Mouse (Mus musculus) MEL (cell line): ENCODE results near the gene Cisd3. TPM values are rescaled to one million over a fixed set of nuclear protein-coding genes. Genes with fewer than 3 reads are reported as not detected.

Experiments
- DNase-seq: peaks from one replicate; pipeline ENCODE4 v3.0.0; 2011; ENCODE audit warnings: low read depth, low spot score
- H3K27ac ChIP-seq: 2 replicates; pipeline ENCODE4 v1.5.1; 2012; ENCODE audit warnings: low read depth, mild to moderate bottlenecking, control low read depth, low read length, moderate library complexity; ENCODE audit not compliant: control insufficient read depth
- H3K27me3 ChIP-seq, 2 experiments: fragments of 150-350 bp in 1 of 2; sonication (generic) in 1 of 2; 2 replicates each; pipeline ENCODE4 v1.6.1; 2012; ENCODE audit warnings: low read length in 2 of 2, mild to moderate bottlenecking in 2 of 2, improper control_type of control experiment in 1 of 2, moderate library complexity in 1 of 2; ENCODE audit not compliant: insufficient read depth in 2 of 2, control insufficient read depth in 1 of 2
- H3K36me3 ChIP-seq, 2 experiments: 2 replicates each; pipeline ENCODE4 v1.6.1; 2012 to 2014; ENCODE audit warnings: low read length in 2 of 2, improper control_type of control experiment in 1 of 2, inconsistent platforms in 1 of 2, mild to moderate bottlenecking in 1 of 2; ENCODE audit not compliant: insufficient read depth in 2 of 2, control insufficient read depth in 1 of 2
- H3K4me1 ChIP-seq, 2 experiments: fragments of 150-350 bp in 1 of 2; sonication (generic) in 1 of 2; 2 replicates each; pipeline ENCODE4 v1.6.1; 2012; ENCODE audit warnings: low read length in 2 of 2, improper control_type of control experiment in 1 of 2, mild to moderate bottlenecking in 1 of 2; ENCODE audit not compliant: insufficient read depth in 2 of 2, control insufficient read depth in 1 of 2
- H3K4me3 ChIP-seq, 2 experiments: fragments of 150-350 bp in 1 of 2; sonication (generic) in 1 of 2; 2 replicates each; pipeline ENCODE4 v1.5.1; 2012; ENCODE audit warnings: low read depth in 2 of 2, low read length in 2 of 2, mild to moderate bottlenecking in 2 of 2, moderate library complexity in 2 of 2, control low read depth in 1 of 2, improper control_type of control experiment in 1 of 2; ENCODE audit not compliant: control insufficient read depth in 1 of 2, insufficient read depth in 1 of 2
- H3K79me2 ChIP-seq: 2 replicates; pipeline ENCODE4 v1.6.1; 2012; ENCODE audit warnings: mild to moderate bottlenecking, low read length, moderate library complexity; ENCODE audit not compliant: control insufficient read depth, poor library complexity, insufficient read depth
- H3K9ac ChIP-seq: 2 replicates; pipeline ENCODE4 v1.6.1; 2012; ENCODE audit warnings: low read depth, mild to moderate bottlenecking, control low read depth, low read length, moderate library complexity; ENCODE audit not compliant: control insufficient read depth, poor library complexity, severe bottlenecking
- H3K9me3 ChIP-seq: fragments of 150-350 bp; sonication (generic); replicated peaks from 2 replicates; pipeline ENCODE4 v1.6.1; 2012; ENCODE audit warnings: mild to moderate bottlenecking, low read length, improper control_type of control experiment, moderate library complexity; ENCODE audit not compliant: insufficient read depth
- BHLHE40 ChIP-seq: IDR thresholded peaks from 2 replicates; pipeline ENCODE4 v1.6.1; 2012; ENCODE audit warnings: low read depth, mild to moderate bottlenecking, inconsistent platforms, low read length, improper control_type of control experiment, borderline replicate concordance
- CTCF ChIP-seq, 3 experiments: IDR thresholded peaks in 2 of 3; conservative IDR thresholded peaks in 1 of 3; 2 replicates each; pipeline ENCODE4 v1.5.1; 2011 to 2012; ENCODE audit warnings: low read length in 3 of 3, low read depth in 2 of 3, mild to moderate bottlenecking in 2 of 3, improper control_type of control experiment in 1 of 3, inconsistent platforms in 1 of 3, mixed read lengths in 1 of 3, moderate library complexity in 1 of 3; ENCODE audit not compliant: control insufficient read depth in 1 of 3, insufficient read depth in 1 of 3, poor library complexity in 1 of 3, severe bottlenecking in 1 of 3
- E2F4 ChIP-seq: IDR thresholded peaks from 2 replicates; pipeline ENCODE4 v1.6.1; 2011; ENCODE audit warnings: low read depth, low read length, improper control_type of control experiment, borderline replicate concordance
- EP300 ChIP-seq, 2 experiments: IDR thresholded peaks; 2 replicates each; pipeline ENCODE4 v1.6.1; 2011; ENCODE audit warnings: improper control_type of control experiment in 2 of 2, low read length in 2 of 2, low read depth in 1 of 2, mild to moderate bottlenecking in 1 of 2
- GABPA ChIP-seq: IDR thresholded peaks from 2 replicates; pipeline ENCODE4 v1.6.1; 2012; ENCODE audit warnings: low read depth, mild to moderate bottlenecking, inconsistent platforms, low read length, improper control_type of control experiment, moderate library complexity
- HCFC1 ChIP-seq: IDR thresholded peaks from 2 replicates; pipeline ENCODE4 v1.6.1; 2012; ENCODE audit warnings: low read depth, mild to moderate bottlenecking, inconsistent platforms, low read length, improper control_type of control experiment, moderate library complexity
- MAX ChIP-seq: IDR thresholded peaks from 2 replicates; pipeline ENCODE4 v1.6.1; 2011; ENCODE audit warnings: low read length, improper control_type of control experiment
- MEF2A ChIP-seq: IDR thresholded peaks from 2 replicates; pipeline ENCODE4 v1.6.1; 2014; ENCODE audit warnings: low read depth, mild to moderate bottlenecking, inconsistent platforms, low read length, improper control_type of control experiment; ENCODE audit not compliant: poor library complexity, insufficient replicate concordance, severe bottlenecking; ENCODE audit errors: extremely low read depth
- MYB ChIP-seq: IDR thresholded peaks from 2 replicates; pipeline ENCODE4 v1.6.1; 2011; ENCODE audit warnings: mild to moderate bottlenecking, low read depth, low read length, improper control_type of control experiment
- MYC ChIP-seq: IDR thresholded peaks from 2 replicates; pipeline ENCODE4 v1.6.1; 2011; ENCODE audit warnings: low read depth, mild to moderate bottlenecking, low read length, improper control_type of control experiment, moderate library complexity
- POLR2A ChIP-seq, 2 experiments: IDR thresholded peaks; 2 replicates each; pipeline ENCODE4 v1.6.1; 2011 to 2012; ENCODE audit warnings: low read length in 2 of 2, mild to moderate bottlenecking in 2 of 2, control low read depth in 1 of 2, improper control_type of control experiment in 1 of 2, low read depth in 1 of 2, moderate library complexity in 1 of 2; ENCODE audit not compliant: control insufficient read depth in 1 of 2, insufficient read depth in 1 of 2, poor library complexity in 1 of 2
- POLR2AphosphoS5 ChIP-seq: IDR thresholded peaks from 2 replicates; pipeline ENCODE4 v1.6.1; 2012; ENCODE audit warnings: low read depth, borderline replicate concordance, mild to moderate bottlenecking, inconsistent platforms, low read length, moderate library complexity, mixed read lengths
- RCOR1 ChIP-seq: IDR thresholded peaks from 2 replicates; pipeline ENCODE4 v1.6.1; 2012; ENCODE audit warnings: low read depth, mild to moderate bottlenecking, inconsistent platforms, low read length, improper control_type of control experiment
- USF2 ChIP-seq, 2 experiments: IDR thresholded peaks; 2 replicates each; pipeline ENCODE4 v1.6.1; 2011 to 2012; ENCODE audit warnings: improper control_type of control experiment in 2 of 2, low read length in 2 of 2, borderline replicate concordance in 1 of 2, inconsistent platforms in 1 of 2, low read depth in 1 of 2, mild to moderate bottlenecking in 1 of 2; ENCODE audit not compliant: insufficient read depth in 1 of 2
- ZC3H11A ChIP-seq: IDR thresholded peaks from 2 replicates; pipeline ENCODE4 v1.6.1; 2012; ENCODE audit warnings: low read depth, mild to moderate bottlenecking, inconsistent platforms, low read length, improper control_type of control experiment
- ZKSCAN1 ChIP-seq: IDR thresholded peaks from 2 replicates; pipeline ENCODE4 v1.6.1; 2012; ENCODE audit warnings: low read depth, mild to moderate bottlenecking, inconsistent platforms, low read length, improper control_type of control experiment, moderate library complexity
- ZMIZ1 ChIP-seq: IDR thresholded peaks from 2 replicates; pipeline ENCODE4 v1.6.1; 2012; ENCODE audit warnings: low read depth, mild to moderate bottlenecking, inconsistent platforms, low read length, improper control_type of control experiment, moderate library complexity
- polyA plus RNA-seq, 2 experiments: library from polyadenylated mRNA; stranded (reverse) in 1 of 2; unstranded in 1 of 2; fragments of >175 nt in 1 of 2; fragments of >200 nt in 1 of 2; gene quantifications; 2 replicates each; pipeline versions ENCODE4 v1.2.1 to v1.2.4; 2012; ENCODE audit warnings: low replicate concordance in 2 of 2, low read depth in 1 of 2; ENCODE audit not compliant: insufficient read length in 2 of 2, insufficient read depth in 1 of 2, missing spikeins in 1 of 2
- total RNA-seq: library from RNA; depleted of rRNA; stranded (reverse); fragments of 300-350 nt; gene quantifications from 2 replicates; pipeline ENCODE4 v1.2.3, GENCODE M21; 2012

Cisd3 gene
- total and polyA plus RNA-seq, 3 experiments = 1.7 to 6.1 TPM; not detected in 1

DNA sequence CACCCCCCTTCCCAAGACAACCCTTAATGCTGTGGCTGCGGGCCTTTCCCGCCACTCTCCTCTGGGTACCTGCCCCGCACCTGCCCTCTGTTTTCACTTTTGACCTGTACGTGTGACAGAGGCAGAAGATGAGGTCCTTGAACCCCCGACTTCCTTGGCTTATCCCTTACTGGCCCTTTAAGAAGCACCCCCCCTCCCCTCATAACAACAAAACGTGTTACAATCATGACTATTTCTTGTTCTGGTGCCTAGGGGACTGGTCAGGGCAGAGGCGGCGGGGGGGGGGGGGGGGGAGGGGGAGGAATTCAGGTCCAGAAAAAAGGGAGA lies 21.3 kb upstream of the Cisd3 start:
- H3K4me3 ChIP-seq = peak overlapping the region; percentile 53 to 85
- H3K27ac ChIP-seq = no peak overlapping the region
- no peak overlapping the region for H3K9ac ChIP-seq
- H3K79me2 ChIP-seq = peaks cover 11% of the 10 kb centered on the region
- peaks cover 8 to 15% of the 10 kb centered on the region in 2 experiments for H3K4me1 ChIP-seq
- TF ChIP-seq POLR2AphosphoS5 (no peak), USF2 (IDR thresholded peaks at IDR 0.05; ENCODE audit: borderline replicate concordance in 1 of 2, insufficient read depth in 1 of 2, low read depth in 1 of 2, low read length in 2 of 2) (no peak), HCFC1 (no peak), MYB (no peak), BHLHE40 (no peak), GABPA (no peak), ZMIZ1 (no peak), ZKSCAN1 (no peak), MYC (no peak), CTCF (IDR thresholded peaks at IDR 0.05 in 2 of 3, conservative IDR thresholded peaks at IDR 0.05 in 1 of 3; ENCODE audit: control insufficient read depth in 1 of 3, insufficient read depth in 1 of 3, low read depth in 2 of 3, low read length in 3 of 3, poor library complexity in 1 of 3, severe bottlenecking in 1 of 3) (no peak), MAX (no peak), EP300 (IDR thresholded peaks at IDR 0.05; ENCODE audit: low read depth in 1 of 2, low read length in 2 of 2) (no peak)
- H3K27me3 ChIP-seq = no peaks in the 10 kb centered on the region
- peaks cover 0 to 3% of the 10 kb centered on the region in 2 experiments; a peak in 2 of 4 replicates for H3K36me3 ChIP-seq
- DNase-seq = peak; percentile 32
- no peaks in the 10 kb centered on the region for H3K9me3 ChIP-seq

DNA sequence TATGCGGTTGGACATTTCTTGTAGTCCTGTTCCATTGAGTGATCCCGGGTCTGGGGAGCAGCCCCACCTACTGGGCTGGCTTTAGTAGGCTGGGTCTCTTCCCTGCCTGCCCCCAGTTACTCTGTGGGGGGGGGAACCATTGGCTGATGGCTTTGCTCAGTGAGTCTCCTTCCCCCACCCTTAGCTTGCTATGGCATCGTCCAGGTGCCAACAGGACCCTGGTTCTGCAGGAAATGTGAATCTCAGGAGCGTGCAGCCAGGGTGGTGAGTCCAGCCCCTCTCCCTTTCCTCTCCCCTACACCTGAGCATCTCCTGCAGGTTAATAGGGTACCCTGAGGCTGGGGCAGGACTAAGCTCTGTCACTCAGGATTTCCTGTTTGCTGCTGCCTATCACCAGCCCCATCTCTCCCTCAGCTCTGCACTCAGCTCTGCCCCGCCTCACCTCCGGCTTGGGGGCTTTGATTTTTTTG lies 20.8 kb upstream of the Cisd3 start:
- TF ChIP-seq RCOR1 = peak; percentile 54; the same call in 1 of the 2 replicates
- TF ChIP-seq ZKSCAN1 = no peak
- TF ChIP-seq E2F4 = no peak
- TF ChIP-seq MEF2A = no peak
- TF ChIP-seq POLR2A (IDR thresholded peaks at IDR 0.05; ENCODE audit: control insufficient read depth in 1 of 2, insufficient read depth in 1 of 2, low read depth in 1 of 2, low read length in 2 of 2, poor library complexity in 1 of 2) = no peak
- no peak for TF ChIP-seq ZC3H11A
- no peaks in the 10 kb centered on the region for H3K27me3 ChIP-seq
- H3K9ac ChIP-seq = no peak overlapping the region
- H3K36me3 ChIP-seq = no peaks in the 10 kb centered on the region; a peak in 1 of 4 replicates
- DNase-seq = no peak
- no peak overlapping the region for H3K4me3 ChIP-seq
- H3K27ac ChIP-seq = no peak overlapping the region
- H3K79me2 ChIP-seq = peaks cover 10% of the 10 kb centered on the region
- peaks cover 8 to 12% of the 10 kb centered on the region in 2 experiments for H3K4me1 ChIP-seq
- H3K9me3 ChIP-seq = no peaks in the 10 kb centered on the region
